Mouse (Mus musculus) heart, adult 2 months (tissue): ENCODE results near the gene Mast2.

Experiments
- CTCF ChIP-seq: fragments of 200-600 bp; IDR thresholded peaks from 2 replicates; pipeline ENCODE4 v1.8.1; 2022; ENCODE audit warnings: antibody characterized with exemption, mild to moderate bottlenecking, moderate library complexity
- POLR2A ChIP-seq: fragments of 200-500 bp; IDR thresholded peaks from 2 replicates; pipeline ENCODE4 v1.6.1; 2011; ENCODE audit warnings: mild to moderate bottlenecking, low read depth, low read length, control low read depth; ENCODE audit not compliant: insufficient read depth

DNA sequence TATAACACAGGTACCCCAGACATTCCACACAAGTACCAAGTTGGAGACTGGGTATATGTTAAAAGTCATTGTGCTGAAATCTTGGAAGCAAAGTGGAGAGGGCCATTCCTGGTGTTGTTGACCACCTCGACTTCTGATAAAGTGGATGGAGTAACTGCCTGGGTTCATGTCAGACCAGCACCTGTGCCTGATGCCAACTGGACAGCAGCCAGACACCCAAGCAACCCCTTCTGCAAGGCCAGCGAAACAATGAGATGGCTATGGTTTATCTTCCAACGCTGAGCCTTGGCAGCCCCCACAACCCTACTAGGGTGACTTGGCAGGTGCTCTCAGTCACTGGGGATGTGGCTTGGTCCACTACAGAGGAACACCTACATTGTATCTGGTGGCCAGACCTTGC lies 42.8 kb downstream of the Mast2 start:
- TF ChIP-seq CTCF = no peak
- no peak for TF ChIP-seq POLR2A
